Mouse (Mus musculus) embryo, embryonic 9.5 days (tissue): Measurements from ENCODE around the gene Mok.
"Not testable (repeated sequence)": the region's sequence is repeated elsewhere in the genome, so short reads cannot be mapped to it uniquely, and the experiment has no call there.

Experiments
- DNase-seq: peaks from one replicate; pipeline ENCODE4 v3.0.0-alpha.2; 2017; ENCODE audit errors: extremely low spot score

Mok gene

DNA sequence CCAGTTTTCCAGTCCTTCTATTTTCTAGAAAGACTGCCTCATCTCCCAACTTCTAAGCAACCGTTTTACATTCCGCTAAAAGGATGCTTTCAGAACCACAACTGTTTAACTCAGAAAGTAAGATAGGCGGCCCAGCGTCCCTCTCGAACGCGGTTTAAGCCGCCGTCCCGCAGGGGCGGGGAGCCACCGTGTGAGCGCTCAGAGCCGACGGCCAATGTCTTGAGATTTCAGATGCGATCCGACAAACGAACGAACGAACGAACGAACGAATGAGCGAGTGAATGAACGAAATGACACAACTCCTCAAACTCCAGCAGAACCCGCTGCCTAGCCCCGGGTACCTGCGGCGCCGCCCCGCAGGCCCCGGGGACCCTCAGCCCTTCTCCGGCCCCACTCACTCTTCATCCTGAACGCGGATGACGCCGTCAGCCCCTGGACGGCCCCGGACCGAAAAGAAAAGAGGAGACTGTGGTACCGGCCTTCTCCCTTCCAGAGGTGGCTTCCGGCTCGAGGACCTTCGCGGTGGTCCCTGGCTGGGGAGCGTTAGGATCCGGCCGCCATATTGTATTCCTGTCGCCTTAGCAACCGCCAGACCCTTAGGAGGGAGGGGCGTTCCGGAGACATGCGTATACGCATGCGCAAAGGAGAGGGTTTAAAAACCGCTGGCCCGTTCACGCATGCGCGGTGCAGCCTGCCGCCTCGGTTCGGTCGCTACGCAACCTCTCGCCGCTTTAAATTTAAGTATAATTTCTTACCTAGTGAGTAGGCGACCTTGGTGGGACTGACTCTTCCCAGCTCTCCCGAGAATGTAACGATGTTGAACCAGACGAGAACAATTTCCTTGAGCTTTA lies at the start of gene Mok:
Gene Mok (minus strand): TSS at position 592 of the 851 bp plus-strand sequence.
- peak; percentile 97 for DNase-seq

DNA sequence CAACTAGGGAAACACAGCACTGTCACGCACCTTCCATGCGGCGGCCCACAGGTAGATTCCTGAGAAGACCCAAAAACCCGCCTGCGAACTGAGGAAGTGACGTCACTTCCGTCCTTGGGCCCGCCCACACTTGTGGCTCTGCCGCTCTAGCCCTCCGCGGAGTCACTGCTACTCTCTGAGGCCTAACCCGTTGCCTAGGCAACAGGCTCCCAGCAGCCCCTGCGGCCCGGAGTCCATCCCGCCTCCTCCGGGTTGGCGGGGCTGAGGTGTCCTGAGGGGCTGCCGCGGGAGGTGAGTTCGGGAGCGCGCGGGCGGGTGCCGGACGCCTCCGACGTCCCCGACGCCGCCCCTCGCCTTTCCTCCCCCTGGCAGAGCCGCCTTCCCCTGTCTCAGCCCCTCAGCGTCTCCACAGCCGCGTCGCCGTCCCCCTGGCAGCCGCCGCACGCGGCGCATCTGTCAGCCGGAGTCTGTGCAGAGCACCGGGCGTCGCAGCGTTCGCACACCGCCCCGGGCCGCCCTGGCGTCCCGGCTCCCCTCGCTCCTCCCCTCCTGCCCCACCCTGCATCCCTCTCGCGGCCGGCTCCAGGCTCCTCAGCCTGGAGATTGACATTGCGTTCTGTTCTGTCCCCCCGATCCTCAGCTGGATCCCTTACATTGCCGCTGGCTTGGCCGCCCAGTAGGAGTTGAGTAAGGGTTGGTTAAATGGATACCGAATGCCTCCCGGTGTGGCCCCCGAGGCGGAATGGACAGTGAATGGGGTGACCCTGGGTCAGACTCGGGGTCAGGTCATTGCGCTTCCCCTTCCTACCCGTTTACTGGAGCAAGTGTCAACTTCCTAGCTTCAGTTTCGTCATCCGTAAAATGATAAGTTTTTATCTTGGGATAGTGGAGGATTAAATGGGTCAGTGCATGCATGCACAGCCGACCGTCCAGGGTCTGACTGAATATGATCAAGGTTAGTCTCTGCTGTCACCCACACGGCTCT lies 48.6 kb upstream of the Mok start, which contains the start of the genes Cinp and Tecpr2:
Gene Cinp (minus strand): TSS at position 110 of the 985 bp plus-strand sequence.
Gene Tecpr2 (plus strand): TSS at position 229 of the 985 bp plus-strand sequence.
- peak; percentile 95 for DNase-seq

DNA sequence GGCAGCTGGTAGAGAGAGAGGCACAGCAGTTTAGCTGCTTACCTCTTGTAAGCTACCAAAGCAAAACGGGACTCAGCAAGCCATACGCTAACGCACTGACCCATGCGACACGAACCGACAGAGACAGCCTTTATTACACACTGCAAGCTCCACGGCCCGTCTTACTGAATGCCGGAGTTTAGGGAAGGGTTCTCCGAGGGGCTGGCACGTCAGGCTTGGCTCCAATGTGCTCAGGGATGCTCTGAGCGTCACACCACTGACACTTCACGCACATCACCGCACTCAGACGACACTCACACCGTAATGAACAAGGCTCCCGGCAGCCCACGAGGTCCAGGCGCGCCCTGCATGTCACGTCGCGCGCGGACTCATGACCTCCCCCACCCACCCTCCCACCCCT lies 47.9 kb upstream of the Mok start:
- DNase-seq = no peak

DNA sequence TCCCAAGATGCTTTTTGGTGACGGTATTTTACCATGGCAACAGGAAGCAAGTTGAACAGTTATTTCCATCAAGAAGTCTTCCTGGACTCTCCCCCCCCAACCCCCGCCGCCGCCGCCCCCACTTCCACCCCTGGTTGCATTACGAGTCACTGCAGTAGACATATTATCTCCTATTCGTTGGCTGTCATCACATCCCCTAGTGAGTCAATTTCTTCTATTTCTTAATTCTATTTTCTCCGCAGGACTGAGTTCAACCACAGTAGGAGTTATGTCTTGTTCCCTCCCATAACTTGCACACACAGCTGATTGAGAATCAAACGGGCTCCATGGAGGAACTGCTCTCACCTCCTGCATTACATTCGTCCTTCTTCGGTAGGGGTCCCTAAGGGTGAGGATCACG lies 47.4 kb upstream of the Mok start:
- no peak for DNase-seq

DNA sequence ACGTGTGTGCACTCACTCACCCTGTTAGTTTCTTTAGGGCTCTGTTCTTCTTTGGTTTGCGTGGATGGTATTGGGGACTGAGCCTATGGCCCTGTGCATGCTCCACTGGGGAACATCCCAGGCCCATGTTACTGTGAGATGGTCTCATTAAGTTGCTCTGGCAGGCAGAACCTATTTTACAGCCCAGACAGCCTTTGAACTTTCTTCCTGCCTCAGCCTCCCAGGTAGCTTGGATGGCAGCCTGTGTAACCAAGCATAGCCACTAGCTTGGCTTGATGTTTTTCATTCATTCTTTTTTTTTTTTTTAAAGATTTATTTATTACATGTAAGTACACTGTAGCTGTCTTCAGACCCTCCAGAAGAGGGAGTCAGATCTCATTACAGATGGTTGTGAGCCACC lies 44.5 kb upstream of the Mok start:
- no peak for DNase-seq

DNA sequence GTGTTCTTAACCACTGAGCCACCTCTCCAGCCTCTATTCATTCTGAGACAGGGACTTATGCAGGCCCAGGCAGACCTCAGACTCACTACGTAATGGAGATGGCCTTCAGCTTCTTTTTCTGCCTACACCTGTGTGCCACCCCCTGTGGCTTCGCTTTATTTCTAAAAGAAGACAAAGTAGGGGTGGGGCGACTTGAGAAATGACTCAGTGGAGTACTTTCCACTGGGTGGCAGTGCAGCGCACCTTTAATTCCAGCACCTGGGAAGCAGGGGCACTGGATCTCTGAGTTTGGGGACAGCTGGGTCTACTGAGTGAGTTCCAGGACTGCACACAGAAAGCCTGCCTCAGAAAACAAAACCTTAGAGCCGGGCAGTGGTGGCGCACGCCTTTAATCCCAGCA lies 41.6 kb upstream of the Mok start:
- no peak for DNase-seq

DNA sequence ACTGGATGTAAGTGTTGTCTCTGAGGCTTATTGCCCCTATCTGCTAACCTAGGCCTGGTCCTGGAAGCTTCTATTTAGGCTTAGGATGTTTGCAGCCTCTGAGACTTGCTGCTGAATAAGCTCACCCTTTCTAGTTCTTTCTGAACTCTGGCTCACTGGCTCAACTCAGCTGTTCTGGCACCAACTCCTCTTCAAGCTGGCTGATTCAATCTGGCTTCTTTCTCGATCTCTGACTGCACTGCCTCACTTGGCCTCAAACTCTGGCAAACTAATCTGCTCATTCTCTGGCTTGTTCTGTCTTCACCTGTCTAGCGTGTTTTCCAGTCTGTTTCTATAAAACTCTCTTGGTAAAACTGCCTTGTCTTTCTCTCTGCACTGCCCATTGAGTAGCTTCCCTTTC lies 34.6 kb upstream of the Mok start:
- DNase-seq = no peak

DNA sequence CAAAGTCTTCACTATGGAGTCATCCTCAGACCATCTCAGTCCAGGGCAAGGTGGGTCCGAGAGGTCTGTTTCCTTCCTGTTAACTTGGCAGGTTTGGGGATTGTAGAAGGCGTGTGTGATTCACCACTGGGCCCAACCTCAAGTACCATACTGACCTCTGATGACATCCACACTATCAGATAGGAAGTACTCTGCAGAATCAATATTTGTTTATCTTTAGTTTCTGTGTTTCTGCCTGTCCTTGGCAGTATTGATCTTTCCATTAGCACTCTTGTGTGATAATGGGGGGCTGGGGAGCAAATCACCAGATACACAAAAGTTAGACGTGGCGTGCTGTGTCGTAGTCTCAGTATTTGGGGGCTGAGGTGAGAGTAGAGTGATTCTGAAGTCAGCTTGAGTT lies 30.5 kb upstream of the Mok start:
- no peak for DNase-seq

DNA sequence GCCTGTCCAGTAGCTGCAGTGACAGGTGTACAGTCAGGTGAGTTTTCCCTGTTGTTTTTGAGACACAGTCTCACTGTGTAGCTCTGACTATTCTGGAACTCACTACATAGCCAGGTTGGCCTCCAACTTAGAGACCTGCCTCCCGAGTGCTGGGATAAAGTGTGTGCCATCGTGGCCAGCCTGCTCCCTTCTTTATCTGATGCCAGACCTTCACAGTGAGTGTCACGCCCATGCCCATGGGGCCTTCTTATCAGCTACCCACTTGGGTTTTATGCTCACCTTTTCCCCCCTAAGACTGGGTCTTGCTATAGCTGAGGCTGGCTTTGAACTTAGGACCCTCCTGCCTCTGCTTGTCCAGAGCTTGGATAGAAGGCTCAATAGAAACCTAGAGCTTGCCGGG lies 29.4 kb upstream of the Mok start:
- DNase-seq = no peak

DNA sequence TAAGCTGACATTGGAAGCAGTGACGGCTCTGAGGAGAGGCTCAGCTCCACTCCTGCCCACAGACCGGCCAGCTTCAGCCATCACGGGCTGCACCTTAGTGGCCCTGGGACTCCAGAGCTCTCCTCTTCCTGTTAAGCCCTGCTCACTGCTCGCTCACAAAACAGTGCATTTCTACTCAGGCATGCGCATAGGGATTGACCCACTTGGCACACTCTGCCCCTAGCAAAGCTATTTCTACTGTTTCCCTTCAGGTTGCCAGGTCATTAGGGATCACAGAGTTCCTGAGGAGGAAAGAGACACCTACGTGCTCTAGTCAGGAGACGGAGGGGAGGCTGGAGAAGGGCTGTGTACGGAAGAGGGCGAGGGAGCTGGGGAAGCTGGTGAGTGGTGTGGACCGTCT lies 25.2 kb upstream of the Mok start:
- DNase-seq = no peak

DNA sequence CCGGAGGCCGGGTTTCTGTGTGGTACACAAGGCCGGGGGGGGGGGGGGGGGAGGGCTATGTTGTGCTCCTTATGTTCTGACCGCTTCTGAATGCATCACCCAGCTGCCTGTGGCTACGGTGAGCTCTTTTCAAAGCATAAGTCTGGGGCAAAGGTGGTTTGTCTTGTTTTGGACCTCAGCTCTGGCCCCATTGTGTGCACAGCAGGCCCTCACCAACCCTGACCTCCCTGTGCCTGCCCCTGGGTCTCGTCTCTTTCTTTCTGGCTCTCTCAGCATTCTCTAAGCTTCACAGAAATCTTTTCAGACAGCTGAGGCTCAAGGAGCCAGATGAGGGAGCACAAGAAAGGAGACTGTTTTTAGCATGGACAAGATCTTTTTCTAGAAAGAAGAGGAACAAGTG lies 24.8 kb upstream of the Mok start:
- DNase-seq = no peak

DNA sequence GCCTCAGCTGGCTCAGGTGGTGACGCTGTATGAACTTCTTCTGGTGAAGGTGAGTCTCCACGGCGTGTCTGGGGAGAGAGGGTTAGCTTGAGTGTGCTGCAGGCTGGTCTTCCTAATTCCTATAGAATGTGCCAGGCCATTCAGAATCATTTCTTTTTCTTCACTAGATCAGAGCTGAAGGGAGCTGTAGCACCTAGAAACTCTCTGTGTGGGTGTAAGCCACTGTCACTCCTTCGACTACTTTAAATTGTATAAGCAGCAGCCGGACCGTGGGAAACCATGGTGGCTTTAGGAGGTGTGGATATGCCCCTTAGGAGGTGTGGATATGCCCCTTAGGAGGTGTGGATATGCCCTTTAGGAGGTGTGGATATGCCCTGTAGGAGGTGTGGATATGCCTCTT lies 23.3 kb upstream of the Mok start:
- no peak for DNase-seq

DNA sequence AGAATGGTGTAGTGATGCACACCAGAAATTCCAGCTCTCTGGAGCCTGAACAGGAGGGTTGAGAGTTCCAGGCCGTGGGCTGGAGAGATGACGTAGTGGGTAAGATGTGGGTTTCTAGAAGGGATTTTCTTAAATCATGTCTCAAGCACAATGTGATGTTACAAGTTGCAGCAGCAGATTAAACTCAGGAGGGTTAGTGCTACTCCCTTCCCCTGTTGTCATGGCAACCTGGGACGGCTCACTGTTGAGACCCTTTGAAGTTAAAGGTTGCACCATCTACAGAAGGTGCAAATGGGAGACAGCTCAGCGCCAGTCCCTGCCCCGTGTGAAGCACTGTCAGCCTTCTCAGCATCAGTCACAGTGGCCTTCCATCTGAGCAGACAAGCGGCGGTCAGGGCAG lies 20.5 kb upstream of the Mok start:
- no peak for DNase-seq

DNA sequence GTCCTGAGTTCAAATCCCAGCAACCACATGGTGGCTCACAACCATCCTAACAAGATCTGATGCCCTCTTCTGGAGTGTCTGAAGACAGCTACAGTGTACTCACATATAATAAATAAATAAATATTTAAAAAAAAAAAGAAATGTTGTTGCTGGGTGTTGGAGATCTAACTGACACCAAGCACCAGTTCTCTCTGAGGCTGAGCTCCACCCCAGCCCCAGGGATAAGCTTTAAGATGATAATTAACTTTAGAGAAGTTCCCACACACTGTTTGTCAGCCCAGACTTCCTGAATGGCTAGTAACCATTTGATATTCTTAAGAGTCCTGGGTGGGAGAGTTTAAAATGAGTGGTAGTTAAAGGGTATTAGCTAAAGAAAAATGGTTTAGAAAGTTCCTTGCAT lies 19.6 kb upstream of the Mok start:
- DNase-seq = no peak

DNA sequence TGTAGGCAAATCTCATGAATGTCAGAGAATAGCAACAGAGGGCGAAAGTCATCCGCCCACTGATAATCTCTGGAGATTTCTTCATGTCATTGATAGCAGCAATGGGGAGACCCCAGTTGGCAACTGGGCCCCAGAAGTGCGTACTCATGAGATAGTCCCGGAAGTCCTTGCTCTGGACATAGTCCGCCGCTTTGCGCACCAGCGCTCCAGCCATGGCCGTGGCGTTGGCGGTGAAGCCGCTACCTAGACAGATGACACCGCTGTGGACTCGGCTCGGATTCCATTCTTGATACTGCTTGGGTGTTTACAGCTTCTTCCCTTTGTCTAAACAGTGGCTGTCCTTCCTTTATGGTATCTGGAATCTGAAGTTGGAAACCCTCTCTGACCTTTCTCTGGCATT lies 17.9 kb upstream of the Mok start:
- DNase-seq = not testable (repeated sequence)

DNA sequence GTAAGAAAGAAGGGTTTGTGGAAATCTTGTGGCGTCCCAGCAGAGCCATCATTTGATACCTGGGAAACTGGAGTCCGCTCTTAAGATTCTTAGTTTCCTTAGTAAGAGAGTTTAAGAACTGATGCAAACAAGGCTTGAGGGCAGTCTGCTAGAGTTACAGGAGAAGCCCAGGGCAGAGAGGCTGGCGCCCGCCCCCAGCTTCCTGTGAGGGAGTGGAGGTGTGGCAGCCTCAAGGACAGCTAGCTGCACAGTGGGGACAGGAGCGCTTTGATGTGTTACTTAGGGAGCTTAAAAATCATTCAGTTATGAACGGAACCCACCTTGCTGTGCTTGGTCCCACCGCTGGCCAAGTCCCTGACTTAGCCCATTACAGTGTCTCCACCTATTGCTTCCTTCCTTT lies 16.5 kb upstream of the Mok start:
- DNase-seq = no peak

DNA sequence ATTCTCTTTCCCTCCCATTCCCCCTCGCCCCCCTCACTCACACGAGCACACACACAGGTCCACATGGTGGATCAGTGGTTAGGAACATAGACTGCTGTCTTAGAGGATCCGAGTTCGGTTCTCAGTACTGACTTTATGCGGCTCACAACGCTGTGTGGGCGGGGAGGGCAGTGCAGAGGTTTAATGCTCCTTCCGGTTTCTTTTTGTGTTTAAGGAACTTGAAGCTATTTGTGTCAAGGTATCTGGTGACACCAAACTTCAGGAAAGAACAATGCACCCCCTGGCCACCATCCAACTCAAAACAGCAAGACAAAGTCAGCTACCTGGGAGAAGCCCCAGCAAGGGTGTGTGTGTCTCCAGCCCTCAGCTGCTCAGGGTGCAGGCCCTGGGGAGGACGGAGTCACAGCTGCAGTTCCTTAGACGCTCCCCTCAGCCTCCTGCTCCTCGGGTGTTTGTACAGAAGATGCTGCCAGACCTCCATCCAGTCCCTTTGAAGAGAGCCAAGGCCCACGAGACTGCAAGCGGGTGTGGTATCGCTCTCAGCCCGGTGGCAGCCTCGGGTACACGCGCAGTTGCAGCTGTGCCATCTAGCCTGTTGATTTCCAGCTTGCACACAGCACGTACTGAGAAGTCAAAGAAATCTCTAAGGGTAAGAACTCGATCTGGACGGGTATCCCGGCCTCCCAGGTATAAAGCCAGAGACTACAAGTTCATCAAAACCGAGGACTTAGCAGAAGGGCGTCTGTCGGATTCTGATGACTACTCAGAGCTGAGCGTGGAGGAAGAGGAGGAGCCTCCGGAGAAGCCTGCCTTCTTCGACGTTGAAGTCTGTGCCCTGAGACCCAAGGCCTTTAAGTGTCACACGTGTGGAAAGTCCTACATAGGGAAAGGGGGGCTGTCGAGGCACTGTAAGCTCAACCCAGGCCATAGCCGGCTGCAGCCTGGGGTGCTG lies 14.3 kb upstream of the Mok start:
- no peak for DNase-seq

DNA sequence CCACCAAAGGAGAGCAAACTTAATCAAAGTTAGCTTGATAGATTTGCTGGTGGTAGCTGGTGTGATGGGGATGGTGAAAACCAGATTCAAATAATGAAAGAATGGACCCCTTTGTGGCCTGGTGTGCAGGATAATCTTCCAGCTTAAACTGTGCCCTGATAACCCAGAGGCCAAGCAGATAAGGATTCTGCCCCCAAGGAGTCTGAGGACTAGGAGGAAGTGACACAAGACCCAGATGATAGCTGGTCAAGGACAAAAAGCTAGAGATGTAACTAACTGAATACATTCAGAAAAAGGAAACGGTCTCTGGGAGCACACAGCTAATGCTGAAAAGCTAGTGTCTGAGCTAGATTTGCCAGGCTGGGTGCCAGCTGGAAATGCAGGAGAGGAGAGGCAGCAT lies 11.2 kb upstream of the Mok start:
- DNase-seq = no peak

DNA sequence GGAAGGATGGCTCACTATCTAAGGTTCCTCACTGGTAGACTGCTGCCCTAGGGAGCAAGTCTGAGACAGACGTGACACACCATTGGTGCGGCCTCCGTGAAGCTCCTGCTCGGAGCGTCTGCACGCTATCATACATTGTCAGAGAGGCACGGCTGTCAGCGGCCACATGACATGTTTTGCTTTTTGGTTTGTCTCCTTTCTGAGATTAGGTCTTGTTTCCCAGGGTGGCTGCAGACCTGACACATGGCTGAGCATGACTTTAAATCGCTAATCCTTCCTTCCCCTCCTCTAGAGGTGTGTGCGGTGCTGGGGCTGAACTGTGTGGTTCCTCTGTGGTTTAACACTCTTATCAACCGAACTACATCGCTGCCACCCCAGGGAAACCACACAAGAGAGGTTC lies 10.7 kb upstream of the Mok start:
- DNase-seq = no peak

DNA sequence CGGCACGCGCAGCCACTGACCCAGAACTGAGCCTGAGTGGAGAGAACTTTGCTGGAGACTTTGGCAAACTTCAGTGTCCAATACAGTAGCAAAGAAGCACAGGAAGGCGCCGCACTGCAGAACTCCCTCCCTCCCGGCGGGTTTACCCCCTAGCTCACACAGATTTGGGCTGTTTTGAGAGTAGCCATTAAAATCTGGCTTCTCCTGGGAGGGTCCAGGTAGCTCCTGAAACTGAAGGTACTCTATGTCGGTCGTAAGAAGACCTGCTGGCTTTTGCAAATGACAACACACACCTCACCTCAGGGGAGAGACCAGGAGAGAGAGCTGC lies 10.2 kb upstream of the Mok start:
- no peak for DNase-seq

DNA sequence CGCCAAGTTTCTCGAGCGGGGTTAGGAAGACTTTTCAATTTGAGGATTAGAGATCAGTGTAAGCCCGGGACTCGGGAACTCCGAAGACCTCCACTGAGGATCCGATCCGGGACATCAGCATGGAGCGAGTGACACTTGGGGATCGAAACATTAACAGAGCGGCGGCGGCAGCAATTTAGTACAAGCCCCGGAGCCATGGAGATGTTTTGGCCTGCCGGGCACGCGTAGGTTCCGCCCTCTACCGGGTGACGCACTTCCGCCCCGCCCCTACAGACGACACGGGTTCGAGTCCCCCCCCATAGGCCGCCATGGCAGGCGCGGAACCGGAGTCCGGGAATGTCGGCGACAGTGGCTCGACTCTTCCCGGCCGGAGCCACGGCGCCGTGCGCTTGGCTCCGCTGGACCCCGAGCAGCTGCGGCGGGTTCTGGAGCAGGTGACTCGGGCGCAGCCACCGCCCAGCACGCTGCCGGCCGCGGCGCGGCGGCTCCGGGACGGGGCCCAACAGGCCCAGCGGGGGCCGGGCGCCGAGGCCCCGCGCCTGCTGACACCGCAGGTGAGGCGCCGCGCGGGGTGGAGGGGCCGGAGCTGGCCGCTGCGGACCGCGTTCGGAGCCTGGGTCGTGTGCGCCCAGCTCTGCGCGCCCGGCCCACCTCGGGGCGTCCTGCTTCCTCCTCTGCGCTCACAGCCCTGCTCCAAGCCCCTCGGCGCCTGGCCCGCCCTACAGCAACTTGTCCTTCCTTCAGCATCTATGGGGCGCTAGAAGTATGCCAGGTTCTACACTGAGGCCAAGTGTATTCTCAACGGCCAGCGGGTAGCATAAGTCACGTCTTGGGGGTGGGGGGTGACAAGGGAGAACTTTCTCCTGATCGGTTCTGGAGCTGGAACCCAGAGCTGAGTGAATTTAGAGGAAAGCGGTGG lies 9.5 kb upstream of the Mok start, which contains the start of gene Zfp839:
Gene Zfp839 (plus strand): TSS at position 244 of the 919 bp plus-strand sequence.
- peak; percentile 91 for DNase-seq
